Mouse (Mus musculus): ENCODE data around the gene 1110004F10Rik. TPM values are rescaled to one million over a fixed set of nuclear protein-coding genes. Genes with fewer than 3 reads are reported as not detected.

1110004F10Rik gene
- polyA plus RNA-seq (2017; shearing (Covaris generic)), result 183 TPM

DNA sequence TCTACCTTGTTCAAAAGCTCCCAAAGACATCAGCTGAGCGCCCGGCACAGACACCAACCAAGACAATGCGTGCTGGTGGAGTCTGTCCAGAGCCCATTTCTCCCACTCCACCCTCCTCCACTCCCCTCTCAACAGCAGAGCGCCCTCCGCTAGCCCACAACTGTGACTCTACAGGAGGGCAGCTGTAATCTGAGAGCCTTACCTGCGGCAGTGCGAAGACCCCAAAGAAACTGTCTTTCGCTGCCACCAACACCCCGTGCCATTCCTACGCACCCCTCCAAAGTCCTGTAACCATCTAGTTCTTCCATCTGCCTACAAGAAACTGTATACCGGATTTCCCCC lies at the start of gene 1110004F10Rik:
TSS of gene 1110004F10Rik (plus strand) at position 202 of the 342 bp plus-strand sequence.

DNA sequence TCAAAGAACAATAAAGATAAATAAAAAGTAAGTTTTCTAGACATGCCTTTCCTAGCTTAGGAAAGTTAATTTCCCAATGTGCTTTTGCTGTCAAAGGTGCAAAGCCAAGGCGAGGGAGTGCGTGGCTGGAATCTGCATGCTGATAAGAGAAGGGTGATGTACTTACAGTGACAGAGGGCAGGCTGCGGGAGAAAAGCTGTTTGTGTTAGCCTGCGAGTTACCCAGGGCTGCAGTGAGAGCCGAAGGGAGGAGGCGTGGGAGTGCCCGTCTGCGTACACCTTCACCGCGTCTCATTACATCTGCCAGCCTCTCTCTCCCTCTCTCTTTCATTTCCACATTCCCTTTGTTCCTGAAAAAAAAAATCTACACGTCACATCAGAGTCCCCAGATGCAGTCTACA lies 686 bp upstream of the 1110004F10Rik start, which contains the start of gene Sox6:
TSS of gene Sox6 (minus strand) at position 286 of the 400 bp plus-strand sequence.

DNA sequence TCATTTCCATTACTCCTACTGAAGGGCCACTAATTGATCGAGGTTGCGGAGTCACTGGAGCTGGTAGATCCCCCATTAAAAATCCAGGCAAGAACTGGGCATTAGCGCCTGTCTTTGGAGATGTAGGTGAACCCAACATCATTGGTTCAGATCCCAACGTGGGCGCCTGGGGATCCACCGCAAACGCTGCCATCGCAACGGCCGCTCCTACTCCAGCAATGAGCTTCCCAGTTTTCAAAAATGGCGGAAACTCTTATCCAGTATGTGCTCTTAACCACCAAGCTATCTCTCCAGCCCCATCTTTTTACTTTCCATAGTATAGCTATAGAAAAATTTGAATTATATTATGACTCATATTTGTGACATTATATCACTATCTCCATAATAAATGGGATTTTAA lies 45.2 kb downstream of the 1110004F10Rik start, which contains the start of gene Gm4353:
TSS of gene Gm4353 (minus strand) at position 270 of the 400 bp plus-strand sequence.

Other genes with a start within 250 kb of the 1110004F10Rik start
- 0.46 TPM for gene Sox6, start 601 bp upstream of the 1110004F10Rik start, polyA plus RNA-seq (2017; shearing (Covaris generic))
- 0.84 TPM for gene Gm4353, start 45.2 kb downstream of the 1110004F10Rik start, polyA plus RNA-seq (2017; shearing (Covaris generic))

All from activated CD4-positive, CD25-positive, alpha-beta regulatory T cell, adult 9 weeks (primary cell).